Mouse (Mus musculus): Measurements from ENCODE around the gene Mrpl51. TPM values are rescaled to one million over a fixed set of nuclear protein-coding genes. Genes with fewer than 3 reads are reported as not detected.
"Not testable (repeated sequence)": the region's sequence is repeated elsewhere in the genome, so short reads cannot be mapped to it uniquely, and the experiment has no call there.

Gene Mrpl51
- polyA plus RNA-seq, 1 experiment from 2014 or later: 226 TPM

DNA sequence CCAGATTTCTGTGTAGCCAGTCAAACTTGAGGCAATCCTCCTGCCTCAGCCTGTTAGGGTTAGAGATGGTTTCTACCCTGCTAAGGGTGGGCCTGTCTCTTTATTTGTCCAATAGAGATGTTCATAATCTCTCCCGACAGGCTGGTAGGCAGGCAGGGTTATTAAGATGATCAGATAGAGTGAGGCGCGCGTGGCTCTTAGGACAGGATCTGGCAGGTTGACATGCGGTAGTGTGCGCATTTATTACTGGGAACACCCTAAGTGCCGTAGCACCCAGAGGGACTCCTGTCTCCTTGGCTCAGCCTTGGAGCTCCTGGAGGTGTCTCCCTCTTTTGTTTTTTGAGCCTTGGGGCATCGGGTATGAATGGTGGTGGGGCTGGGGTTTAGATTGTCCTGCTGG is 36.3 kb upstream of the Mrpl51 start:
- WGBS (ENCODE audit: insufficient replicate concordance): 92% methylated on average over 8 of the region's 8 CpGs
- Histone ChIP-seq H3K4me2 (no peak overlapping the region), H3K27me3 (ENCODE audit: control insufficient read depth, insufficient read depth, low read length) (no peaks in the 10 kb centered on the region), H3K36me3 (ENCODE audit: control insufficient read depth, insufficient read depth, low read length) (peaks cover 18% of the 10 kb centered on the region), H3K4me3 (ENCODE audit: low read depth, low read length) (no peak overlapping the region), H3K4me1 (ENCODE audit: control insufficient read depth, insufficient read depth, low read length) (no peaks in the 10 kb centered on the region), H3K9me3 (replicated peaks; ENCODE audit: control insufficient read depth, low read length) (no peaks in the 10 kb centered on the region), H3K27ac (ENCODE audit: low read depth, low read length) (no peak overlapping the region), H3K9ac (ENCODE audit: low read depth, low read length) (no peak overlapping the region)
- ATAC-seq (replicated peaks; ENCODE audit: insufficient number of reproducible peaks, low FRiP score, low TSS enrichment): no peak

DNA sequence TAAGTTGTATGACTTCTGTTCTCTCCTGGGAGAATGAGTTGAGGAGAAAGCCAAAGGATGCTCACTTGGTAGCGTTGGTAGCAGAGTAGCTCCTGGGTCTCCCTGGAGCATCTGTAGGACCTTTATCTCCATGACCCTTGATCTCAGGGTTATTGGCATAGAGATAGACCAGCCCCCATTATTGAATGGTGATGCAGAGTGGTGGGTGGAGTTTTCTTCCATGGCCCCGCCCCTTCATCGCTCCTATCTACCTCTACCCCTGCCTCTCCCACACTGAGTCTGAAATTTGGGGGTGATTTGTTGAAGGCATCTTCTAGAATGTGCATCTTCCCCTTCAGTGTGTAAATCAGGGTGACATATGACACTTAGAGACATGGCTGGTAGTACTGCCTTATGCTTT is 35.1 kb upstream of the Mrpl51 start:
- Histone ChIP-seq H3K36me3 (ENCODE audit: control insufficient read depth, insufficient read depth, low read length) (peaks cover 26% of the 10 kb centered on the region), H3K27ac (ENCODE audit: low read depth, low read length) (no peak overlapping the region), H3K4me1 (ENCODE audit: control insufficient read depth, insufficient read depth, low read length) (peaks cover 8% of the 10 kb centered on the region), H3K27me3 (ENCODE audit: control insufficient read depth, insufficient read depth, low read length) (no peaks in the 10 kb centered on the region), H3K4me3 (ENCODE audit: low read depth, low read length) (no peak overlapping the region), H3K4me2 (no peak overlapping the region), H3K9me3 (replicated peaks; ENCODE audit: control insufficient read depth, low read length) (no peaks in the 10 kb centered on the region), H3K9ac (ENCODE audit: low read depth, low read length) (no peak overlapping the region)
- ATAC-seq (replicated peaks; ENCODE audit: insufficient number of reproducible peaks, low FRiP score, low TSS enrichment): no peak
- WGBS (ENCODE audit: insufficient replicate concordance): 81% methylated on average over 3 of the region's 3 CpGs

DNA sequence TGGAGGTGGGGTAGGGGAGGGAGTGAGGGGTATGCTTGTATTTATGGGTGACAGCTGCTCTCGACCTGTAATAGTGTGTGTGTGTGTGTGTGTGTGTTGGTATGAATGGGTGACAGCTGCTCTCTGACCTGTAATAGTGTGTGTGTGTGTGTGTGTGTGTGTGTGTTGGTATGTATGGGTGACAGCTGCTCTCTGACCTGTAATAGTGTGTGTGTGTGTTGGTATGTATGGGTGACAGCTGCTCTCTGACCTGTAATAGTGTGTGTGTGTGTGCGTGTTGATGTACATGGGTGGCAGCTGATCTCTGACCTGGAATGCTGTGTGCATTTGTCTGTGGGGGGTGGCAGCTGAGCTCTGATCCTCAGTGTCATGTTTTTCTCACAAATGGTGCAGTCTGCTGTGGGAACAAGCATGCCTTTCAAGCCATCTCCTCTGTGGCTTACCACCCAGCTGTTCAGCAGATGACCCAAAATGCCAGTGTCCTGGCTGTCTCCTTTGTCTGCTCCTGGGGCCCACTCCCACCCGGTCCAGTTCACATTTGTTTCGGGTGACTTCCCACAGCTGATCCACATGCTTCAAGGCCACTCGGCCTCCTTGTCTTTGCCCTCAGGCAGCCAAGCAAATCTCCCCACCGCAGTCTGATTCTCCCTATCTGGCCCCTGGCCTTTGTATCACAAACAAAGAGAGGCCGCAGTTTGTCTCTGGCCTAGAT is 34.5 kb upstream of the Mrpl51 start:
- Histone ChIP-seq H3K4me3 (ENCODE audit: low read depth, low read length) (no peak overlapping the region), H3K27ac (ENCODE audit: low read depth, low read length) (no peak overlapping the region), H3K4me2 (no peak overlapping the region), H3K4me1 (ENCODE audit: control insufficient read depth, insufficient read depth, low read length) (peaks cover 9% of the 10 kb centered on the region), H3K9me3 (replicated peaks; ENCODE audit: control insufficient read depth, low read length) (no peaks in the 10 kb centered on the region), H3K9ac (ENCODE audit: low read depth, low read length) (no peak overlapping the region), H3K27me3 (ENCODE audit: control insufficient read depth, insufficient read depth, low read length) (no peaks in the 10 kb centered on the region), H3K36me3 (ENCODE audit: control insufficient read depth, insufficient read depth, low read length) (peaks cover 25% of the 10 kb centered on the region)
- WGBS (ENCODE audit: insufficient replicate concordance): 70% methylated on average over 7 of the region's 7 CpGs
- ATAC-seq (replicated peaks; ENCODE audit: insufficient number of reproducible peaks, low FRiP score, low TSS enrichment): no peak

DNA sequence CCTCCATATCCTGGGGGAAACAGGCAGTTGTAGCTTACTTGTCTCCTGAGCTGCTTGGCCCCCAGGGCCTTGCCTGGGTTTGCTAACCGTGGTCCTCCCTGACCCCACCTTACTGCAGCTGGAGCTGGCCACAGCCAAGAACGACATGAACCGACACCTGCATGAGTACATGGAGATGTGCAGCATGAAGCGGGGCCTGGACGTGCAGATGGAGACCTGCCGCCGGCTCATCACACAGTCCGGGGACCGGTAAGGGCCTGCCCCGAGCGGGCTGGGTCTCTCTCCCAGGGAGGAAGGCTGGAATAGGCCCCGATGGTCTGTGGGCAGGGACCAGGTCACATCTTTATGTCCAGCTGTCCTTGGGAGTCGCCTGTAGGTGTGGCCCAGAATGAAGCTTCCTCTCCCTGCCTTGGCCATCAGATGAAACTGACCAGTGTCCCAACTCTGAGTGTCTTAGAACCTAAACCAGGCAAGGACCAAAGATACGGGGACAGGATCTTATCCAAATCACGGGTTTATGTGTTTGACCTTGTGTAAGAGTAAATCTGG is 32.6 kb upstream of the Mrpl51 start:
- WGBS (ENCODE audit: insufficient replicate concordance): 83% methylated on average over 15 of the region's 15 CpGs

DNA sequence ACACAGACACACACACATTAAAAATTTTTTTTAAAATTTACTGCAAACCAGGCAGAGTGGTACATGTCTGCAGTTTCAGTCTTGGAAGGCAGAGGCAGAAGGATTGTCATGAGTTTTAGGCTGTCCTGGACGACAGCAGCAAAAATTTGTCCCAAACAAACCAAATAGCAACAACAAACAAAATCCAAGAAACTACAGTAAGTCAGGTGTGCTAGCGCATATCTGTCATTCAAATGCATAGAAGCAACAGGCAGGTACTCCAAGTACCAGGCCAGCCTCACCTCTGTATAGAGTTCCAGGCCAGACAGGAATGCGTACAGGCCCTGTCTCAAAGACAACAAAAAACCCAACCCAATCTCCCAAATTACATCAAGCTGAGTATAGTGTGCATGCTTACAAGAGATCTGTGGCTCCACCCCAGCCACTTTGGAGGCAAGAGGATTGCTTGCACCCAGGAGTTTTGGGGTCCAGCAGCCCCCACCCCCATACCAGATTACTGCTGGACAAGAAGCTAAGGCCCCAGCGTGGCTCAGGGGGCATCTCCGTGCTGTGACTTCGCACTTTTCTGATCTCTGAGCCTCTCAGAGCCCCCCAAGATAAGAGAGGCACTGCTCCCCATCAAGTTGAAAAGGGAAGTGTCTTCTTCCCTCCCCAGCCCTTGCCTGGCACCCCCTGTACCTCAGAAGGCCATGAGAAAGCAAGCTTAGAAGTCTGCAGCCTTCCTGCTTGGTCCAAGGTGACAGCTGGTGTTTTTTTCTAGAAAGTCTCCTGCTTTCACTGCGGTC is 31.6 kb upstream of the Mrpl51 start:
- Histone ChIP-seq H3K9me3 (replicated peaks; ENCODE audit: control insufficient read depth, low read length) (no peaks in the 10 kb centered on the region), H3K36me3 (ENCODE audit: control insufficient read depth, insufficient read depth, low read length) (peaks cover 30% of the 10 kb centered on the region), H3K9ac (ENCODE audit: low read depth, low read length) (peak overlapping the region; percentile 56; the same call in 1 of the 2 replicates), H3K27ac (ENCODE audit: low read depth, low read length) (peak overlapping the region; percentile 72), H3K27me3 (ENCODE audit: control insufficient read depth, insufficient read depth, low read length) (no peaks in the 10 kb centered on the region), H3K4me3 (ENCODE audit: low read depth, low read length) (no peak overlapping the region), H3K4me2 (no peak overlapping the region; the same call in 1 of the 2 replicates), H3K4me1 (ENCODE audit: control insufficient read depth, insufficient read depth, low read length) (peaks cover 17% of the 10 kb centered on the region)
- no peak for ATAC-seq (replicated peaks; ENCODE audit: insufficient number of reproducible peaks, low FRiP score, low TSS enrichment)
- WGBS (ENCODE audit: insufficient replicate concordance): 82% methylated on average over 7 of the region's 7 CpGs

More for the DNA sequence above, 32.6 kb upstream of the Mrpl51 start:
- Histone ChIP-seq H3K9ac (ENCODE audit: low read depth, low read length) (no peak overlapping the region), H3K36me3 (ENCODE audit: control insufficient read depth, insufficient read depth, low read length) (peaks cover 26% of the 10 kb centered on the region), H3K9me3 (replicated peaks; ENCODE audit: control insufficient read depth, low read length) (no peaks in the 10 kb centered on the region), H3K4me1 (ENCODE audit: control insufficient read depth, insufficient read depth, low read length) (peaks cover 17% of the 10 kb centered on the region), H3K27me3 (ENCODE audit: control insufficient read depth, insufficient read depth, low read length) (no peaks in the 10 kb centered on the region), H3K4me2 (no peak overlapping the region), H3K4me3 (ENCODE audit: low read depth, low read length) (no peak overlapping the region), H3K27ac (ENCODE audit: low read depth, low read length) (no peak overlapping the region)
- no peak for ATAC-seq (replicated peaks; ENCODE audit: insufficient number of reproducible peaks, low FRiP score, low TSS enrichment)

DNA sequence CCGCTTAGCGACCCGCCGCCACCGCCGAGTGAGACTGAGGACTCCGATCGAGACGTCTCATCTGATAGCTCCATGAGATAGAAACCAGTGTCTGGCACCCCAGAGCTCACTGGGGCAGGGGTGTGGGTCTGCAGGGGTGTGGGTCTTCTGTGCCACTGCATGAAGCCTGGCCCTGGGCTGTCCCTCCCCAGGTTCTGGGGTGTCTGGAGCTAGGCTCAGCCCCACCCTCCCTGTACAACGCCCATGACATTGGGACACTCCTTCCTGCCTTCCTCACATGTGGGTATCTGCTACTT is 31.1 kb upstream of the Mrpl51 start:
- WGBS (ENCODE audit: insufficient replicate concordance): 48% methylated on average over 10 of the region's 10 CpGs
- Histone ChIP-seq H3K27ac (ENCODE audit: low read depth, low read length) (peak overlapping the region; percentile 72), H3K4me3 (ENCODE audit: low read depth, low read length) (no peak overlapping the region), H3K4me1 (ENCODE audit: control insufficient read depth, insufficient read depth, low read length) (peaks cover 17% of the 10 kb centered on the region), H3K36me3 (ENCODE audit: control insufficient read depth, insufficient read depth, low read length) (peaks cover 28% of the 10 kb centered on the region), H3K4me2 (no peak overlapping the region; the same call in 1 of the 2 replicates), H3K27me3 (ENCODE audit: control insufficient read depth, insufficient read depth, low read length) (no peaks in the 10 kb centered on the region), H3K9ac (ENCODE audit: low read depth, low read length) (peak overlapping the region; percentile 56; the same call in 1 of the 2 replicates), H3K9me3 (replicated peaks; ENCODE audit: control insufficient read depth, low read length) (no peaks in the 10 kb centered on the region)
- ATAC-seq (replicated peaks; ENCODE audit: insufficient number of reproducible peaks, low FRiP score, low TSS enrichment): no peak

DNA sequence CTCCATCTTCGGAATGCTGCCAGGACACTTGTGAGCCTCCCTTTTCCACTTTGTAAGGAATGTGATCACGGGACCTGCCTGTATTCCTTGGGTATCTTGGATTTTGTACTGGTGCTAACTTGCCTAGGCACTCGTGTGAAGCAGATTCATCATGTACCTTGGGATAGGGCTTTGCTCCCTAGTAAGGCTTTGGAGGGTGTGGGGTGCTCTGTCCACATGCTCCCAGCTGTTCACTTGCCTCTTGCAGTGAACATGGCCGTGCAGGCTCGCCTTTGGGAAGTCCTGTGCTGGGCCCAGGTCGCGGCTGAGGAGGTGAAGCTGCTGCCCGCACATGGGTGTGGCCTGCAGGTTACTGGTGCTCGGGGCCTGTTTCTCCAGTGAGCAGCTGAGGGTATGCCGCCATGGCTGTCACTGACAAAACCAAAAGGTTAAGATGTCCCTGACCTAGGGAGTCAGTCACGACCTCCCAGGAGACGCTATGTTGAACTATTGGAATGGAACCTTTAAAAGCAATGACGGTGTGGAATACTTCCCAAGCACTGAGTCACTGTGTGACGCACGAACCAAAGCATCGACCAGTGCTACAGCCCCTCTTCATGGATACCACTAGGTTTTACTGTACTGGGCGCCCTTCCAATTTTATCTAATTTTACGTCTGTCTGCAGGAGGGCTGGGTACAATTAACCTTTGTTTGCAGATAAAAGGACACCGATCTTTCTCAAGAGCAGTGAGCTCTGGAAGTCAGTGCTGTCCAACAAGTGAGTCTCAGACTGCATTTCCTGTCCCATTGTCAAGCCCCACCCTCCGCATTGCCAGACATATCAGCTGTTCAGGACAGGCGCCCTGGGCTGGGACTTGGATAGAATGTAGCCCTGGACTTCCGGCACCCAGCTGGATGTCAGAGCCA is 30.5 kb upstream of the Mrpl51 start:
- H3K4me3 ChIP-seq (ENCODE audit: low read depth, low read length): no peak overlapping the region; the same call in 1 of the 2 replicates
- peak overlapping the region; percentile 56 for H3K9ac ChIP-seq (ENCODE audit: low read depth, low read length)
- peaks cover 28% of the 10 kb centered on the region for H3K36me3 ChIP-seq (ENCODE audit: control insufficient read depth, insufficient read depth, low read length)
- peaks cover 17% of the 10 kb centered on the region for H3K4me1 ChIP-seq (ENCODE audit: control insufficient read depth, insufficient read depth, low read length)
- no peaks in the 10 kb centered on the region for H3K27me3 ChIP-seq (ENCODE audit: control insufficient read depth, insufficient read depth, low read length)
- H3K9me3 ChIP-seq (replicated peaks; ENCODE audit: control insufficient read depth, low read length): no peaks in the 10 kb centered on the region
- 10% methylated on average over 22 of the region's 22 CpGs for WGBS (ENCODE audit: insufficient replicate concordance)
- no peak for ATAC-seq (replicated peaks; ENCODE audit: insufficient number of reproducible peaks, low FRiP score, low TSS enrichment)
- peak overlapping the region; percentile 72 for H3K27ac ChIP-seq (ENCODE audit: low read depth, low read length)
- H3K4me2 ChIP-seq: peak overlapping the region; percentile 27

DNA sequence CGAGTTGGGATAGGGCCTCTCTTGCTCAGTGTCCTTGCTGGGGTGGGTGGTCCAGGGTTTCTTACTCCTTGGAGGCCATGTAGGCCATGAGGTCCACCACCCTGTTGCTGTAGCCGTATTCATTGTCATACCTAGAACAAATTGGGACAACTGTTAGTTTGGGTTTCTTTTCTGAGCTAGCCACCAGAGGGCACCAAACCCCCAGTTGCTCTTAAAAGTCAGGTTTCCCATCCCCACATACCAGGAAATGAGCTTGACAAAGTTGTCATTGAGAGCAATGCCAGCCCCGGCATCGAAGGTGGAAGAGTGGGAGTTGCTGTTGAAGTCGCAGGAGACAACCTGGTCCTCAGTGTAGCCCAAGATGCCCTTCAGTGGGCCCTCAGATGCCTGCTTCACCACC is 29.6 kb upstream of the Mrpl51 start:
- Histone ChIP-seq H3K4me1 (ENCODE audit: control insufficient read depth, insufficient read depth, low read length) (peaks cover 19% of the 10 kb centered on the region), H3K36me3 (ENCODE audit: control insufficient read depth, insufficient read depth, low read length) (peaks cover 28% of the 10 kb centered on the region), H3K4me2 (peak overlapping the region; percentile 94; the same call in 1 of the 2 replicates), H3K27ac (ENCODE audit: low read depth, low read length) (peak overlapping the region; percentile 15)
- not testable (repeated sequence) for H3K9me3 ChIP-seq (replicated peaks; ENCODE audit: control insufficient read depth, low read length); H3K4me3 ChIP-seq (ENCODE audit: low read depth, low read length); H3K9ac ChIP-seq (ENCODE audit: low read depth, low read length); H3K27me3 ChIP-seq (ENCODE audit: control insufficient read depth, insufficient read depth, low read length); ATAC-seq (replicated peaks; ENCODE audit: insufficient number of reproducible peaks, low FRiP score, low TSS enrichment)
- 4% methylated on average over 4 of the region's 5 CpGs for WGBS (ENCODE audit: insufficient replicate concordance)

All from heart, embryonic 11.5 days (tissue).